Mouse (Mus musculus) adrenal gland, adult 18-20 months (tissue): ENCODE data around the gene Dcun1d4. TPM values are rescaled to one million over a fixed set of nuclear protein-coding genes. Genes with fewer than 3 reads are reported as not detected.

ENCODE experiments used
- DNase-seq, 2 experiments: peaks; one replicate each; pipeline ENCODE4 v3.0.0; 2021 to 2022; ENCODE audit warnings: low spot score in 2 of 2
- total RNA-seq, 2 experiments: library from RNA; stranded (reverse); gene quantifications; 1 replicate in 1 of 2; 2 replicates in 1 of 2; pipeline ENCODE4 v1.2.3; 2021

Gene Dcun1d4
- total RNA-seq, 2 experiments from 2014 or later, result 26.9 to 50.3 TPM

DNA sequence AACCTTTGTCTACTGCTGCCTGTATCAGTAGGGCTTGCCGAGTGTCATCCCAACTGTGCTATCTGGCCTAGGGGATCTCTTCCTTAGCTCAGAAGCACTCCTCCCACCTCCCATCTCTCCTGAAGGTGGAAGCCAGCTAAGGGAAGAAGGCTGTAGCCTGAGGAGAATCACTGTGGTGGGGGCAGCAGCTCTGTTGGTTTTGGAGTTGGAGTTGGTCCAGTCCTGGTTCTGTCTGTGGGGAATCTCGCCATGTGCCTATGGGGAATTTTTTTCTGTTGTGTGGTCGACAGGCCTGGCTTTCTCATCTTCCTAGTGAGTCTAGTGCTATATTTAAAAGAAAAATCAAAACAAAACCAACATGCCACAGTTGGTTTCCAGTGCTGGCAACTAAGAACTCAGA lies 16.6 kb downstream of the Dcun1d4 start:
- DNase-seq, result no peak

DNA sequence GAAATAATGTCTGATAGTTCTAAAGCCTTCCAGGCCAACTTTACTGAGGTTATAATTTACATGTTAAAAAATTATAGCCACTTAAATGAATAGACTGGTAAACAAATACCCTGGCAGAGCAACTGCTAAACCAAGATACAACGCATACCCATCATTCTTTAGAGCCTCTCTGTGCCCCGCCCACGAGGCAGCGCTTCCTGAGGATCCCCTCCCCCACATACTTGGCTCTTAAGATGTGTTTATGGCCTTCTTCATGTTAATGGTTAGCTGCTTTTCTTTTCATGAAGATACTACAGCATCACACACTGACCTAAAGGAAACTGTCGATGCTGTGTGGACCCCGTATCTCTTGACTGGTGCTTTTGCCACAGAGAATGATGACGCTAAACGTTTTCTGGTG lies 17.8 kb downstream of the Dcun1d4 start:
- DNase-seq, result no peak

- DNase-seq, result no peak
Measured at GRCm38 (mm10) chr5:73500867-73501440, 20.2 kb downstream of the Dcun1d4 start.

DNA sequence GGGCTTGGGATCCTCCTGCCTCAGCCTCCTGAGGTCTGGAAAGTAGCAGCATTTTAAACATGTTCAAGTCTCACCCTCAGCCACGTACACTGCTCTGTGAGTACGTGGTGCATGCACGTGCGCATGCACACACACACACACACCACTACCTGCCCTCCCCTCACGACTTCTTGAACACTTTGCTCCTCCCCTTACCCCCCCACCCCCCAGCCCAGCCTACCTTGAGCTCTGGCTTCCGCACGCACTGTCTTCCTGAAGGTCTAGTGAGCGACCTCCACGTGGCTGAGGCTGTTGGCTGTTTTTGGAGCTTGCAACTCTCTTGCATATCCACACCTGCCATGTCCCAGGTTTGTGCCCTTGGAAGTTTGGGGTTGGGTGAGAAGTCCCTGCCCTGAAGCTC lies 21.6 kb downstream of the Dcun1d4 start:
- DNase-seq, result no peak

GRCm38 (mm10) chr5:73503015-73503757 lies 22.4 kb downstream of the Dcun1d4 start:
- no peak for DNase-seq

- DNase-seq, result no peak
Measured at GRCm38 (mm10) chr5:73511074-73511473, 30.3 kb downstream of the Dcun1d4 start.

GRCm38 (mm10) chr5:73512241-73512640 lies 31.4 kb downstream of the Dcun1d4 start:
- DNase-seq, result no peak

DNA sequence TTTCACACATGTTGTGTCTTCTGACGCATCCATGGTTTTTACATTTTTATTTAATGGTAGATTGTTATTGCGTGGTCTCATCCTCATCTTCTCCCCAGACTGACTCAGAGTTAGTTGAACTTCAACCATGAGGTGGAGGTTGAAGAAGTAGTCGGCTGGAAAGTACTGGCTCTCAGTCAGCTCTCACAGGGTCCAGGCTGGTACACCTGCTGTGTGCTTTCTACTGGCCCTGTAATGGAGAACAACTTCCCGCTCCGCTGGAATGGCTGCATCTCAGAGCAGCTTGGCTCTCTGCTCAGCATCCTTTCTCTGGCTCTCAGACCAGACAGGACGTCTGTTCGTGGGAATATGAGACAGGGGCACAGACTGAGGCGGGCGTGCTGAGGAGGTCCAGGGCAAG lies 31.9 kb downstream of the Dcun1d4 start:
- DNase-seq, result no peak

DNA sequence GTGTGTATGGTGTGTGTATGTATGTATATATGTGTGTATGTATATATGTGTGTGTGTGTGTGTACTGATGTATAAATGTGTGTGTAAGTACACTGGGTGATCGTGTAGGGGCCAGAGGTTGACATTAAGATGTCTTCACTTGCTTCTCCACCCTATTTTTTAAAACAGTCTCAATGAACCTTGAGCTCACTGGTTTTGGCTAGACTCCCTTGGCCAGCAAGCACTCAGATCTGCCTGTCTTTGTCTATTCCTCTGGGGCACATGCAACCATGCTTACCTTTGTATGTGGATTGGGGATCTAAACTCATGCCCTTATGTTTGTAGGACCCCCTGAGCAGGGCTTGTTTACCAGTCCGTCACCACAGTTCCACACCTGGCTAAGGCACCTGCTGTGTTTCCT lies 33.4 kb downstream of the Dcun1d4 start:
- DNase-seq, result peak in 1 of 2 experiments; percentile 10

- DNase-seq, result no peak
Measured at GRCm38 (mm10) chr5:73517299-73517698, 36.5 kb downstream of the Dcun1d4 start.

GRCm38 (mm10) chr5:73518424-73519211 lies 37.8 kb downstream of the Dcun1d4 start:
- DNase-seq, result no peak

GRCm38 (mm10) chr5:73520787-73521186 lies 40.0 kb downstream of the Dcun1d4 start:
- no peak for DNase-seq

DNA sequence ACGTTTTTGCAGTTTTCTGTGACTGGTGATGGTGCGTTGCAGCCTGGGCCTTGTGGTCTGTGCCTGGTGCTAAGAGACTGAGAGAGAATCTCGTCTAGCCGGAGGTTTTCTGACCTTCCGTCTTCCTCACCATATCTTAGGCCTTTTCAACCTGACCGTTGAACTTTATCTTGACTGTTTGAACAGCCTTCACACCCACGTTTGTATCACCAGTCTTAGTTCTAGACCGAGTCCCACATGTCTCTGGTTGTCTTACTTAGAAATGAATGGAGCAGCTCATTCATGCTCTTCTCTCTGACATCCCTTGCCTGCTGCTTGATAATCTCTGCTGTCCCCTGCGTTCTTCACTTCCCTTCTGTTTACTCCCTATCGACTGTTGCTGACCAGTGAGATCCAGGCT lies 42.4 kb downstream of the Dcun1d4 start:
- DNase-seq, result no peak

DNA sequence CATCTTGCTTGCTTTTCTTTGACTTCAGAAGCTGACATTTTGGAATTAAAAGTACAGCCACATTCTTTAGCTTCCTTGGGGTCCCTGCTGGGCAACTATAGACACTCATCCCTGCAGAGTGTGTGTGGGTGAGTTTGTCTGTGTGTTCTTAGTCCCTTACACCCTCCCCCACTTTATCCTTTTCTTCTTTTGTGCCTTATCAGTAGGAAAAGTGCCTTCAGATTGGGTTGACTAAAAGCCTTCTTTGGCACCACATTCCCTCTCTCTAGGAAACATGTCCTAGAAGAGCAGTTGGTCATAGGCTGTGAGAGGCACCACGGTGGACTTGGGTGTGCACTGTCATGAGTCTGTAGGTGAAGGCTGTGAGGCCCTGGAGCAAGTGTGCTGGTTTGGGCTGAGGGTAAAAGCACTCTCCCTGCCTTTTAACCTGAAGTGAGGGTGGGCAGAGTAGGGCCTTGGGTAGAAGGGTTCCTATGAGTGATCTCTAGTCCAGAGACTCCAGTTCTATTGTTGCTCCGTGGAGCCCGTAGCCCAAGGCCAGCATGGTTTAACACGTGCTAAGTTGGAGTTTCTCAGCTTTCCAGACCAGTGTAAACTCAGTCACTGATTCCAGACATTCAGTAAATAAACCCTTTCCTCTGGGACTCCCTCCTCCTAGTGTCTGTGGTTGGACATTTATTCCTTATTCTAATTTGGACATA lies 43.6 kb downstream of the Dcun1d4 start:
- no peak for DNase-seq

- DNase-seq, result no peak
Measured at GRCm38 (mm10) chr5:73532222-73532621, 51.4 kb downstream of the Dcun1d4 start.

DNA sequence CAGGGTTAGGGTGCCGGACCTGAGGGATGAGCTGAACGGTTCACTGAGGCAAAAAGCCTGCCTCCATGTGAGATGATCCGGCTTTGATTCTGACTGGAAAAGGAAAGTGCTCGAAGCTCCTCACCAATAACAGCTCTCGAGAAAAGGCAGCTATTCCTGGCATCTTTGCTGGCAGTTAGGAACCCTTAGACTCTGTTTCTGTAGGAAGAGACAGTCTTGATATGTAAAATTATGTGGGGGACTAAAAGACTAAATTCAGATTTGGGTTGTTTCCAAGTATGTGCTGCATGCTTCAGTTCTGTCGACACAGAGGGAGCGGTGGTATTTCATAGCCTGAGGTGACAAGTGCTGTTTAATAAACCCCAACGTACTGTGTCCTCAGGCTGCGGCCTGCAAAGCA lies 52.1 kb downstream of the Dcun1d4 start:
- DNase-seq, result no peak

GRCm38 (mm10) chr5:73537669-73538068 lies 56.9 kb downstream of the Dcun1d4 start:
- DNase-seq, result no peak

- no peak for DNase-seq
Measured at GRCm38 (mm10) chr5:73538586-73539298, 57.9 kb downstream of the Dcun1d4 start.

GRCm38 (mm10) chr5:73539848-73540510 lies 59.2 kb downstream of the Dcun1d4 start:
- DNase-seq, result peak; percentile 16 to 48

DNA sequence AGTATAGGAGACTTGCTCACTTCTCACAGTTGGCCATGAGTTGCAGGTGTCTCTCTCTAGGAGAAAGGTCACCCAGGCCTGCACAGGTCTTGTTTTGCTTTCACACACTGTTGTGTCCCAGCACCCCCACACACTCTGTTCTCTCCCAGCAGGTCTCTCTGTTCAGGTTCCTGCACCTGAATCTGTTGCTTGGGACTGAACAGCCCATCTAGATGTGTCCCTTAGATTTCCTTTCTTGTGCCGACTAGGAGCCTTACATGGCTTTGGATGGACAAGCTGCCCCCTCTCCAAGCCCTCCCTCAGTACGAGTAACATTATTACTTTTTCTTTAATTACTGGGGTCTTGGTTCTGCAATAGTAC lies 59.7 kb downstream of the Dcun1d4 start:
- DNase-seq, result no peak
